Mouse (Mus musculus) C2C12 (cell line): ENCODE measurements at regions not wholly inside any gene's neighbourhood (a gene's known extent, or its start where the extent isn't known, plus 50 kb on each side); places are given as distances from the start of the nearest gene placed in this dataset.

ENCODE experiments used
- CEBPB ChIP-seq: IDR thresholded peaks from one replicate; pipeline ENCODE4 v1.6.1; 2011; ENCODE audit warnings: low read depth, mild to moderate bottlenecking, control low read depth, moderate library complexity
- CTCF ChIP-seq: IDR thresholded peaks from one replicate; pipeline ENCODE4 v1.5.1; 2011; ENCODE audit not compliant: control insufficient read depth, insufficient read depth, insufficient read length
- FOSL1 ChIP-seq: IDR thresholded peaks from one replicate; pipeline ENCODE4 v1.8.0; 2011; ENCODE audit warnings: mild to moderate bottlenecking, low read length; ENCODE audit not compliant: poor library complexity, insufficient read depth, severe bottlenecking
- MAX ChIP-seq: IDR thresholded peaks from one replicate; pipeline ENCODE4 v1.6.1; 2011; ENCODE audit warnings: mild to moderate bottlenecking, control low read depth
- MYOD1 ChIP-seq: IDR thresholded peaks from one replicate; pipeline ENCODE4 v1.6.1; 2011; ENCODE audit warnings: low read depth; ENCODE audit not compliant: control insufficient read depth, insufficient read length
- MYOG ChIP-seq: IDR thresholded peaks from one replicate; pipeline ENCODE4 v1.6.1; 2011; ENCODE audit not compliant: control insufficient read depth, insufficient read length; ENCODE audit errors: extremely low read depth
- USF1 ChIP-seq: IDR thresholded peaks from one replicate; pipeline ENCODE4 v1.6.1; 2011; ENCODE audit warnings: low read depth, mild to moderate bottlenecking, control low read depth, moderate library complexity

GRCm38 (mm10) chr5:120313984-120314383 is 117.5 kb upstream of the Lhx5 start:
- TF ChIP-seq MYOG (no peak), MAX (no peak), CTCF (no peak), CEBPB (no peak), USF1 (no peak), MYOD1 (no peak), FOSL1 (no peak)
